Mouse (Mus musculus) gastrocnemius, postnatal 36 days (tissue): ENCODE results near the gene Col20a1. TPM values are rescaled to one million over a fixed set of nuclear protein-coding genes. Genes with fewer than 3 reads are reported as not detected.

ENCODE experiments used
- DNase-seq, 2 experiments: peaks; one replicate each; pipeline ENCODE4 v3.0.0; 2022
- intact Hi-C: fragments of 180-260 bp; cut with DNase I; formaldehyde crosslinking; loops from one replicate; pipeline ENCODE4 v1.15.1; 2025
- total RNA-seq, 2 experiments: library from RNA; stranded (reverse); gene quantifications; 2 replicates each; pipeline ENCODE4 v1.2.3; 2021

The Col20a1 gene
- total RNA-seq, 2 experiments from 2014 or later = 1.6 to 1.8 TPM

GRCm38 (mm10) chr2:180988948-180989347 lies 2.6 kb downstream of the Col20a1 start:
- DNase-seq = no peak
- intact Hi-C loops = no loop called here

- intact Hi-C loops = no loop called here
- DNase-seq = no peak
Observed at GRCm38 (mm10) chr2:180990347-180990746, 4.0 kb downstream of the Col20a1 start.

- no peak for DNase-seq
- intact Hi-C loops = no loop called here
Observed at GRCm38 (mm10) chr2:180994360-180994759, 8.0 kb downstream of the Col20a1 start.

GRCm38 (mm10) chr2:180995457-180995856 lies 9.1 kb downstream of the Col20a1 start:
- intact Hi-C loops = no loop called here
- no peak for DNase-seq

- intact Hi-C loops = loop anchor here (2.0 kb wide), 1 partner anchor 64 kb away; no protein-coding TSS in a partner anchor
- DNase-seq = no peak
Observed at GRCm38 (mm10) chr2:180996436-180996835, 10.1 kb downstream of the Col20a1 start.

GRCm38 (mm10) chr2:180996905-180997304 lies 10.6 kb downstream of the Col20a1 start:
- DNase-seq = no peak
- intact Hi-C loops = loop anchor here (2.0 kb wide), 1 partner anchor 64 kb away; no protein-coding TSS in a partner anchor

GRCm38 (mm10) chr2:181007054-181007453 lies 20.7 kb downstream of the Col20a1 start:
- intact Hi-C loops = no loop called here

GRCm38 (mm10) chr2:181008339-181008738 lies 22.0 kb downstream of the Col20a1 start:
- no peak for DNase-seq
- intact Hi-C loops = no loop called here

More at GRCm38 (mm10) chr2:181007054-181007453, 20.7 kb downstream of the Col20a1 start:
- no peak for DNase-seq

GRCm38 (mm10) chr2:181031406-181031934 lies 45.1 kb downstream of the Col20a1 start:
- intact Hi-C loops = no loop called here
- DNase-seq = no peak

- intact Hi-C loops = loop anchor here (2.0 kb wide), 1 partner anchor 28 kb away; no protein-coding TSS in a partner anchor
- peak in 1 of 2 experiments; percentile 17 for DNase-seq
Observed at GRCm38 (mm10) chr2:181032407-181032806, 46.1 kb downstream of the Col20a1 start.

GRCm38 (mm10) chr2:181033310-181033709 lies 47.0 kb downstream of the Col20a1 start:
- intact Hi-C loops = loop anchor here (2.0 kb wide), 1 partner anchor 27 kb away; no protein-coding TSS in a partner anchor
- DNase-seq = no peak

- intact Hi-C loops = no loop called here
- DNase-seq = no peak
Observed at GRCm38 (mm10) chr2:181035186-181035585, 48.9 kb downstream of the Col20a1 start.

GRCm38 (mm10) chr2:181036561-181036960 lies 50.2 kb downstream of the Col20a1 start:
- DNase-seq = no peak
- intact Hi-C loops = no loop called here

- intact Hi-C loops = no loop called here
- no peak for DNase-seq
Observed at GRCm38 (mm10) chr2:181038644-181039355, 52.5 kb downstream of the Col20a1 start.

- no peak for DNase-seq
- intact Hi-C loops = no loop called here
Observed at GRCm38 (mm10) chr2:181039356-181039680, 53.0 kb downstream of the Col20a1 start.

- intact Hi-C loops = no loop called here
- DNase-seq = no peak
Observed at GRCm38 (mm10) chr2:181041941-181042340, 55.6 kb downstream of the Col20a1 start.

- DNase-seq = no peak
- intact Hi-C loops = no loop called here
Observed at GRCm38 (mm10) chr2:181042376-181042775, 56.0 kb downstream of the Col20a1 start.

GRCm38 (mm10) chr2:181043437-181043836 lies 57.1 kb downstream of the Col20a1 start, which contains the start of gene Chrna4:
Gene Chrna4 (minus strand): TSS chr2:181043546.
- intact Hi-C loops = no loop called here
- no peak for DNase-seq

- no peak for DNase-seq
- intact Hi-C loops = no loop called here
Observed at GRCm38 (mm10) chr2:181044001-181044400, 57.7 kb downstream of the Col20a1 start.

- DNase-seq = no peak
- intact Hi-C loops = no loop called here
Observed at GRCm38 (mm10) chr2:181048252-181048945, 62.1 kb downstream of the Col20a1 start.

- intact Hi-C loops = no loop called here
- no peak for DNase-seq
Observed at GRCm38 (mm10) chr2:181048986-181049385, 62.7 kb downstream of the Col20a1 start.
